Mouse (Mus musculus): ENCODE results near the gene Plscr2. TPM values are rescaled to one million over a fixed set of nuclear protein-coding genes. Genes with fewer than 3 reads are reported as not detected.

Gene Plscr2
- total and polyA plus RNA-seq, 3 experiments, result 0.11 to 0.19 TPM; not detected in 1

DNA sequence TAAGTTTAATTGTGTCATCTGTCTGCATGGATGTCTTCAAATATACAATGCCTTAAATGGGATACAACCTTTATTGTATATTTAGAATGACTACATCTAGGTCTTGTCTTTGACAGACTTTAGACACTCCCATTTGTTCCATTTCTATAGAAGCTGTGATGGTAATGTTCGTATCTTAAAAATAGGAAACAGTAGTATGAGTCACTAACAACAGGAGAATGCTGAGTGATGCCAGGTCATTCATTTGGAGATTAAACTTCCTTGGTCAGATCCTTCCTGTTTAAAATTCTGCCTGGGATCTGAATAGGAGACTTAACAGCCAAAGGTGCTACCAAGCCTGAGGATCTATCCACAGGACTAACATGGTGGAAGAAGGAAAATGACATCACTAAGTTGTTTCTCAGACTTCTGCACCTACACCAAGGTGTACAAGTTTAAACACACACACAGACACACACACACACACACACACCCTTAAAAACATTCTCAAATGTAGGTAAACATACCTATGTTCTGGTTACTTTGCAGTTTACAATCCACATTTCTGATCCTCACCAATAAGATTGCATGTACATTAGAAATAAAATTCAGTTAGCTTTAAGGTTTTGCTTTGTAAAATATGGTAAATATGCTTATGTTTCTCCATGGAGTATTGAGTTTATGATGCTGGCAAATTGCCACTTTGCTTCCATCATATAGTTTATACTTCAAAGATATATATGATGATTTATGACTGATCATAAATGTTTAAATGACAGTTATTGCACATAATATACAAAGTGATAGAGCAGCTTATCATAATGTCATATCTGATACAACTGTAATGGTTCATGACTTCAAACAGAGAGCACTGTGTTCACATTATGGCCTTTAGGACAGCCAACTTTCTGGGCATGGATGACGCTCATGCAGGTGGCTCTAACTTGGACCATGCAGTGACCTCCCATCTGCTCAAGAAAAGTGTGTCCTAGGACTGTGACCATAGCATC, 18.5 kb downstream of the Plscr2 start:
- Histone ChIP-seq H3K9me3 (replicated peaks; ENCODE audit: insufficient read depth, low read length) (no peaks in the 10 kb centered on the region), H3K27me3 (ENCODE audit: control insufficient read depth in 1 of 2, insufficient read depth in 2 of 2, low read length in 2 of 2) (no peaks in the 10 kb centered on the region), H3K79me2 (ENCODE audit: control insufficient read depth, insufficient read depth, low read length, poor library complexity) (no peaks in the 10 kb centered on the region), H3K9ac (ENCODE audit: control insufficient read depth, low read depth, low read length, poor library complexity, severe bottlenecking) (no peak overlapping the region), H3K4me3 (ENCODE audit: control insufficient read depth in 1 of 2, insufficient read depth in 1 of 2, low read depth in 2 of 2, low read length in 2 of 2) (no peak overlapping the region), H3K4me1 (ENCODE audit: control insufficient read depth in 1 of 2, insufficient read depth in 2 of 2, low read length in 2 of 2) (peaks cover 30 to 33% of the 10 kb centered on the region in 2 experiments), H3K27ac (ENCODE audit: control insufficient read depth, low read depth, low read length) (peak overlapping the region; percentile 52), H3K36me3 (ENCODE audit: control insufficient read depth in 1 of 2, insufficient read depth in 2 of 2, low read length in 2 of 2) (peaks cover 0 to 33% of the 10 kb centered on the region in 2 experiments; a peak in 2 of 4 replicates)
- peak; percentile 54 for DNase-seq (ENCODE audit: low read depth, low spot score)
- TF ChIP-seq SIN3A (IDR thresholded peaks at IDR 0.05; ENCODE audit: low read length) (no peak), ETS1 (IDR thresholded peaks at IDR 0.05; ENCODE audit: low read depth, low read length) (0 out of 2 replicates have a peak, but pooled peaks have one; percentile 35), CHD1 (IDR thresholded peaks at IDR 0.05; ENCODE audit: low read depth, low read length) (no peak), CTCF (IDR thresholded peaks at IDR 0.05 in 2 of 3, conservative IDR thresholded peaks at IDR 0.05 in 1 of 3; ENCODE audit: control insufficient read depth in 1 of 3, insufficient read depth in 1 of 3, low read depth in 2 of 3, low read length in 3 of 3, poor library complexity in 1 of 3, severe bottlenecking in 1 of 3) (no peak), MXI1 (IDR thresholded peaks at IDR 0.05; ENCODE audit: low read depth, low read length) (no peak), MEF2A (IDR thresholded peaks at IDR 0.05; ENCODE audit: extremely low read depth, insufficient replicate concordance, low read depth, low read length, poor library complexity, severe bottlenecking) (no peak), GATA1 (IDR thresholded peaks at IDR 0.05; ENCODE audit: low read depth, low read length) (no peak), CHD2 (IDR thresholded peaks at IDR 0.05; ENCODE audit: low read length) (no peak), MYB (IDR thresholded peaks at IDR 0.05; ENCODE audit: low read depth, low read length) (no peak), MYC (IDR thresholded peaks at IDR 0.05; ENCODE audit: low read depth, low read length) (no peak), MAX (IDR thresholded peaks at IDR 0.05; ENCODE audit: low read length) (no peak), POLR2AphosphoS2 (IDR thresholded peaks at IDR 0.05; ENCODE audit: low read length) (no peak), POLR2A (IDR thresholded peaks at IDR 0.05; ENCODE audit: control insufficient read depth in 1 of 2, insufficient read depth in 1 of 2, low read depth in 1 of 2, low read length in 2 of 2, poor library complexity in 1 of 2) (no peak), EP300 (IDR thresholded peaks at IDR 0.05; ENCODE audit: low read depth in 1 of 2, low read length in 2 of 2) (peak; percentile 67 to 68), NRF1 (IDR thresholded peaks at IDR 0.05; ENCODE audit: insufficient read depth, low read depth, low read length, poor library complexity, severe bottlenecking) (no peak), POLR2AphosphoS5 (IDR thresholded peaks at IDR 0.05; ENCODE audit: borderline replicate concordance, low read depth, low read length) (no peak), ZC3H11A (IDR thresholded peaks at IDR 0.05; ENCODE audit: low read depth, low read length) (no peak), UBTF (IDR thresholded peaks at IDR 0.05; ENCODE audit: borderline replicate concordance, insufficient read depth, low read depth, low read length) (no peak), TCF12 (IDR thresholded peaks at IDR 0.05; ENCODE audit: low read depth, low read length) (no peak), KAT2A (conservative IDR thresholded peaks at IDR 0.05; ENCODE audit: low read depth, low read length) (no peak), ZNF384 (IDR thresholded peaks at IDR 0.05; ENCODE audit: low read depth, low read length) (no peak), NELFE (IDR thresholded peaks at IDR 0.05; ENCODE audit: low read depth, low read length) (no peak), ZMIZ1 (IDR thresholded peaks at IDR 0.05; ENCODE audit: low read depth, low read length) (no peak), JUND (IDR thresholded peaks at IDR 0.05; ENCODE audit: low read depth, low read length) (peak; percentile 72; the same call in 1 of the 2 replicates), E2F4 (IDR thresholded peaks at IDR 0.05; ENCODE audit: borderline replicate concordance, low read depth, low read length) (no peak), MAFK (IDR thresholded peaks at IDR 0.05; ENCODE audit: borderline replicate concordance, low read depth, low read length) (no peak), TBP (IDR thresholded peaks at IDR 0.05; ENCODE audit: low read depth, low read length) (no peak), MAZ (IDR thresholded peaks at IDR 0.05; ENCODE audit: low read depth, low read length) (no peak), RCOR1 (IDR thresholded peaks at IDR 0.05; ENCODE audit: low read depth, low read length) (no peak), GABPA (IDR thresholded peaks at IDR 0.05; ENCODE audit: low read depth, low read length) (no peak), SMC3 (IDR thresholded peaks at IDR 0.05; ENCODE audit: low read depth, low read length) (no peak), TAL1 (IDR thresholded peaks at IDR 0.05; ENCODE audit: low read length) (peak; percentile 22; the same call in 1 of the 2 replicates), BHLHE40 (IDR thresholded peaks at IDR 0.05; ENCODE audit: borderline replicate concordance, low read depth, low read length) (no peak)

Measured in MEL (cell line).